Mouse (Mus musculus) gonadal fat pad, adult 2 months (tissue): ENCODE measurements around the gene Gm10964. TPM values are rescaled to one million over a fixed set of nuclear protein-coding genes. Genes with fewer than 3 reads are reported as not detected.

ENCODE experiments used
- DNase-seq: peaks from one replicate; pipeline ENCODE4 v3.0.0-alpha.2; 2012; ENCODE audit warnings: low read depth
- polyA plus RNA-seq: library from polyadenylated mRNA; depleted of rRNA; stranded (reverse); fragments of >200 nt; gene quantifications from 2 replicates; pipeline ENCODE4 v1.2.3, GENCODE M21; 2012; rRNA removed

Gene Gm10964
- polyA plus RNA-seq = not detected in 2 replicates

GRCm38 (mm10) chr3:103739329-103739728, at the start of gene Gm10964:
Gene Gm10964, plus strand, starts transcription at chr3:103739366.
- DNase-seq = no peak

DNA sequence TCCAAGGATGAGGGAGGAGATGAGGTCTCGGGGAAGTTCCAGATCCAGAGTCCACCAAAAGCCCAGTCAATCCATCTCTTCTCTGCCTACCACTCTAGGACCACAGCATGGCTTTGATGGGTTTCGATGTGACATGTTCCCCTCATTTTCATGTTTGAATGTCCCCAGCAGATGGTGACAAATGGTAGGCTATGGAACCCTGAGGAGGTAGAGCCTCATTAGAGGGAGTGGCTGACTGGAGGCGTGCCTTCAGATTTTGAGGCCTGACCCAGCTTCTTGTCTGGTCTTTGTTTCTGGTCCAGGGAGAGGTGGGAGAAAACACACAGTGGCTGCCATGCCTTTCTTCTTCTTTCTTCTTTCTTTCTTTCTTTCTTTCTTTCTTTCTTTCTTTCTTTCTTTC, 48.7 kb upstream of the Gm10964 start:
- no peak for DNase-seq

DNA sequence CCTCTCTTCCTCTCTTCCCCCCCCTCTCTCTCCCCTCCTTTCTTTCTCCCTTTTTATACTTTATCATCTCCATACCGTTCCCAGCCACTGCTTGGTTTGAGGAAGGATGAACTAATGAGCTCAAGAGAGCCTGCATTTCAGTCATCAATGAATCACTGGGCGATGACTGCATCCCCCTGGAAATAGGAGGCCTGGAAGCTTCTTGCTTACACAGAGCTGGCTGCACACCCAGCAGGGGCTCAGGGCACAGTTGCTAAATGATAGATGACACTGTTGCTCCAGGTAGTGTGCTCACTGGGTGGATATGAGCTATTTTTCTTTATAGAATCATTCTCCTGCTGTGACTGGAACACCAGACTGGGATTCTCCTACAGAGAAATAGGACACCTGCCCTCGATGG, 43.6 kb upstream of the Gm10964 start:
- DNase-seq = no peak

GRCm38 (mm10) chr3:103696388-103696925, 42.7 kb upstream of the Gm10964 start:
- no peak for DNase-seq

DNA sequence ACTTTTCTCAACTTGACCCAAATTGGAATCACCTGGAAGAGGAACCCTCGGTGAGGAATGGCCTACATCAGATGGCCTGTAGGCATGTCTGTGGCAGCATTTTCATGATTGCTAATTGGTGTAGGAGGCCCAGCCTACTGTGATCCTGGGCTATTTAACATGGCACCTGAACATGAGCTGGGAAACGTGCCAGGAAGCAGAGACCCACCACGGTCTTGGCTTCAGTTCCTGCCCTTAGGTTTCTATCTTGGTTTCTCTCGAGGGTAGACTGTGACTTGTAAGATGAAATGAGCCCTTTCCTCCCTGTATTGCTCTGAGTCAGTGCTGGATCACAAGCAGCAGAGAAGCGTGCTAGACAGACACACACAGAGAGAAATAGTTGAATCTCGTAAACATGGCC, 34.5 kb upstream of the Gm10964 start:
- DNase-seq = no peak

- DNase-seq = no peak
These were observed 33.7 kb upstream of the Gm10964 start for GRCm38 (mm10) chr3:103705426-103705825.

- no peak for DNase-seq
These were observed 29.6 kb upstream of the Gm10964 start for GRCm38 (mm10) chr3:103709470-103710040.

DNA sequence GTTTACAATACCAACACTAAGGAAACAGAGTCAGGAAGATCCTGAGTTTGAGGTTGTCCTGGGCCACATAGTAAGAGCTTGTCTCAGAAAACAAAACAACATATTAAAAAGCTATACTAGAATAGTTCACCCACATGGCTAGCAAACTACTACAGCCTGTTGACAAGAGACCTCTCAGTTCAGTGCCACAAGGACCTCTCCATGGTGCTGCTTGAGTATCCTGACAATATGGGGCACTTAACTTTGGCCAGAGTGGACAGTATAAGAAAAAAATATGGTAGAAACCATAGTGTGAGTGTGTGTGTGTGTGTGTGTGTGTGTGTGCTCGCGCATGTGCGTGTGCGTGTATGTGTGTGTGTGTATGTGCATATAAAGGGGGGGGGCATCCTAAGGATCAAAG, 27.0 kb upstream of the Gm10964 start:
- DNase-seq = no peak

- DNase-seq = no peak
These were observed 24.8 kb upstream of the Gm10964 start for GRCm38 (mm10) chr3:103714236-103714875.

DNA sequence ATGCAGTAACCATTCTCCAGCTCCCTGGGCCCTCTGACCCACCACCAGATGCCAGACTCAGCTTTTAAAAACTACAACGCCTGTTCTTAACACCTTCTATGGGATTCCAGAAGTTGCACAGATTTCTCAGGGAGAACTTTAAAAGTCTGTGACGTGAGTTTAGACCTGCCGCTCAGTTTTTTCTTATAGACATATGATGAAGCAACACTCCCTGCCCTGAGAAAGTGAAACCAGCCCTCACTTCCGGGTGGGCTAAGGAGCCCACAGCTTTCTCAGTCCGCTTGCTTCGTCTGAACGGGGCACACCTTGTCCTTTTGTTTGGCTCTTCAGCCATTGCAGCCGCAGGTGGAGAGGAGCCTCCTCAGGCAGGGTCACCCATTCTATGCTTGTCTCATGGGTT, 24.2 kb upstream of the Gm10964 start:
- DNase-seq = no peak

- DNase-seq = no peak
These were observed 23.1 kb upstream of the Gm10964 start for GRCm38 (mm10) chr3:103715762-103716693.

GRCm38 (mm10) chr3:103716774-103717760, 22.1 kb upstream of the Gm10964 start:
- DNase-seq = no peak

- DNase-seq = no peak
These were observed 20.4 kb upstream of the Gm10964 start for GRCm38 (mm10) chr3:103718728-103719127.

GRCm38 (mm10) chr3:103724137-103724536, 15.0 kb upstream of the Gm10964 start:
- DNase-seq = no peak

DNA sequence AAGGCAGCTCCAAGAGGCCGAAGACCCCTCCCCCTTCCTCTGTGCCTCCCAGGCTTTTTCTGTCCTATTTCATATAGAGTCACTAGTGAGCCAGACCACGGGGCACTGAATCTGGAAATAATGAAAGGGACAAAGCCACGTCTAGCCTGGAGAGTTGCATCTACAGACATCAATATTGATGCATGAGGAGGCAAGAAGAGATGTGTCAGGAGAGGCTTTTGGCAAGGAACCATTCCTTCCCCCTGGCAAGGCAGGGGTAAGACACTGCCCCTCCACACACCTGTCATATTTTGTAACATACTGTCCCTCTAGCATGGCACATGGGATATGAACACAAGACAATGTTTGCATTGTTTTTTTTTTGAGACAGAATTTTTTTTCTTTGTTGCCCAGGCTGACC, 12.5 kb upstream of the Gm10964 start:
- no peak for DNase-seq

DNA sequence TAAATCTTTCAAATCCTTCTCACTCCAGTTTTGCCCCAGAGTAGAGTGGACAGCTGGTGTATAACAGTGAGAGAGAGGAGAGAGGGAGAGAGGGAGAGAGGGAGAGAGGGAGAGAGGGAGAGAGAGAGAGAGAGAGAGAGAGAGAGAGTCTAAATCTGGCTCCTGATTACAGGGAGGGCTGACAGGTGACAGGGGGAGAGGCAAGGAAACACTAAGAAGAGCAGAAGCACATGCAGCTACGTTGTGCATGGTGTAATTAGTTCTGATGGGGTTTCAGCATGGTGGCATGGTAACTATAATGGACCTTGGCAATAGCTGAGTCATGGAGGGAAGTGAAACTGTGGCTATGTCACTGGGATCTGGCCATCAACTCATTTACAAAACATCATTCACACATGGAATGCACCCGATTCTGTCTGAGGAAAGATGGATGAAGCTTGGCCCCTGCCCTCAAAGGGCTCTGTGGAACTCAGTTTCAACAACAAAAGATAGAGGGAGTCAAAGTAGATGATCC, 11.3 kb upstream of the Gm10964 start:
- DNase-seq = no peak

GRCm38 (mm10) chr3:103729850-103730249, 9.3 kb upstream of the Gm10964 start:
- no peak for DNase-seq

DNA sequence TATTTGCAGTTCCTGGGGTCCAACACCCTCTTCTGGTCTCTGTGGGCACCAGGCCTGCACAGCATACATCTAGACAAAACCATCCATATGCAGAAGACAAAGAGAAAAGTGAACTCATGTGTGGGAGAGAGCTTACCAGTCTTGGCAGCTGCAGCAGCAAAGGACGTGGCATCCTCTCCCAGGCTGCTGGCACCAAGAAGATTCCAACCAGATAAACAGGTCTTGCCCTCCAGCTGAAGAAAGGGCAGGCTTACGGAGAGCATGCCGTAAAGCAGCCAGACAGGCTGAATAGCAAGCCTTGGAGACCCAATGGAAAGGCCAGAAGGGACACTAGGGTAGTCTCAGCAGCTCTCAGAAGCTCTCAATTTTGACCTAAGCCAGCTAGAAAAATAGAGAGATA, 7.0 kb upstream of the Gm10964 start:
- DNase-seq = peak; percentile 88

GRCm38 (mm10) chr3:103733176-103733575, 6.0 kb upstream of the Gm10964 start:
- no peak for DNase-seq

- no peak for DNase-seq
These were observed 5.1 kb upstream of the Gm10964 start for GRCm38 (mm10) chr3:103733799-103734695.
